8 mouse cellular contexts compared by ENCODE assay signal in genomic region chr9:32158837-32159543, GRCm38 (mm10). TPM values are rescaled to one million over a fixed set of nuclear protein-coding genes. Genes with fewer than 3 reads are reported as not detected.
A peak's percentile ranks its signal among the peaks of the same experiment; 100 is the strongest.
DNase-seq lines count a peak whose midpoint lies in the region; ATAC-seq and TF ChIP-seq lines count a peak whose summit lies in the region.

No protein-coding gene starts in this region.

- peak; percentile 78 for TF ChIP-seq CTCF in ES-Bruce4 (IDR thresholded peaks at IDR 0.05; ENCODE audit: low read depth, low read length)
- TF ChIP-seq CTCF in bone marrow macrophage, adult 2 months (IDR thresholded peaks at IDR 0.05; ENCODE audit: low read depth, low read length), result peak; percentile 61

- peak; percentile 77 for ATAC-seq in erythroblast, adult 5-6 weeks (replicated peaks; ENCODE audit: low FRiP score, poor library complexity, severe bottlenecking)
- ATAC-seq in hindbrain, embryonic 12.5 days (ENCODE audit: low FRiP score), result peak; percentile 69

- no peaks in the 10 kb centered on the region for H3K4me1 ChIP-seq in ES-Bruce4 (ENCODE audit: control insufficient read depth, insufficient read depth, low read length)
- no peaks in the 10 kb centered on the region for H3K4me1 ChIP-seq in bone marrow macrophage, adult 2 months (ENCODE audit: control insufficient read depth, insufficient read depth, low read length)
- H3K4me1 ChIP-seq in hindbrain, embryonic 12.5 days, result no peaks in the 10 kb centered on the region

- H3K4me3 ChIP-seq in ES-Bruce4 (ENCODE audit: low read depth, low read length), result no peak overlapping the region
- H3K4me3 ChIP-seq in bone marrow macrophage, adult 2 months (ENCODE audit: insufficient read depth, low read length), result no peak overlapping the region
- no peak overlapping the region for H3K4me3 ChIP-seq in hindbrain, embryonic 12.5 days

- no peaks in the 10 kb centered on the region for H3K27me3 ChIP-seq in ES-Bruce4 (ENCODE audit: control insufficient read depth, insufficient read depth, low read length, poor library complexity, severe bottlenecking)
- no peaks in the 10 kb centered on the region for H3K27me3 ChIP-seq in hindbrain, embryonic 12.5 days

- no peak for TF ChIP-seq EP300 in ES-Bruce4 (IDR thresholded peaks at IDR 0.05; ENCODE audit: insufficient read depth, low read depth, low read length)

- no peak overlapping the region for H3K9ac ChIP-seq in ES-Bruce4 (ENCODE audit: low read depth, poor library complexity, severe bottlenecking)
- H3K9ac ChIP-seq in hindbrain, embryonic 12.5 days, result no peak overlapping the region

- H3K9me3 ChIP-seq in ES-Bruce4 (replicated peaks; ENCODE audit: control insufficient read depth, insufficient read depth, low read length, poor library complexity, severe bottlenecking), result no peaks in the 10 kb centered on the region
- no peaks in the 10 kb centered on the region for H3K9me3 ChIP-seq in hindbrain, embryonic 12.5 days (replicated peaks)

- WGBS in hindbrain, embryonic 12.5 days, result 25% methylated on average over 3 of the region's 3 CpGs

- no peak for TF ChIP-seq POLR2A in ES-Bruce4 (IDR thresholded peaks at IDR 0.05; ENCODE audit: insufficient read depth, low read length)
- TF ChIP-seq POLR2A in bone marrow macrophage, adult 2 months (IDR thresholded peaks at IDR 0.05; ENCODE audit: borderline replicate concordance, low read depth, low read length), result no peak

- H3K27ac ChIP-seq in ES-Bruce4 (ENCODE audit: insufficient read depth, low read length), result no peak overlapping the region
- no peak overlapping the region for H3K27ac ChIP-seq in bone marrow macrophage, adult 2 months (ENCODE audit: insufficient read depth, low read depth, low read length)
- H3K27ac ChIP-seq in hindbrain, embryonic 12.5 days, result no peak overlapping the region

- H3K4me2 ChIP-seq in hindbrain, embryonic 12.5 days (replicated peaks), result no peak overlapping the region

- peak; percentile 17 for DNase-seq in layer of hippocampus, adult 9-11 months
- peak; percentile 77 for DNase-seq in lung, postnatal 14 days
- peak; percentile 69 to 79 for DNase-seq in right cerebral cortex, adult 2 months (ENCODE audit: low spot score in 2 of 2)
- DNase-seq in urinary bladder, postnatal 25 days (ENCODE audit: low spot score), result peak; percentile 76

- no peaks in the 10 kb centered on the region for H3K36me3 ChIP-seq in ES-Bruce4 (ENCODE audit: control insufficient read depth, insufficient read depth, low read length, poor library complexity, severe bottlenecking)
- no peaks in the 10 kb centered on the region for H3K36me3 ChIP-seq in hindbrain, embryonic 12.5 days

RNA-seq across cellular contexts. Expression of gene Arhgap32, which starts 43.1 kb away (rescaled TPM):
- 59.2 and 64.2 TPM in 2 replicates for polyA plus RNA-seq in ES-Bruce4 (2011; ENCODE audit: insufficient read depth, insufficient read length, low read depth, missing spikeins)
- polyA plus RNA-seq in bone marrow macrophage, adult 2 months (2012; ENCODE audit: insufficient read depth, insufficient read length, missing spikeins), result 0.23 and 0.43 TPM in 2 replicates
- 1.0 and 1.9 TPM in 2 replicates for total RNA-seq in erythroblast, adult 5-6 weeks (2015; ENCODE audit: low replicate concordance)
- 1.1 and 1.3 TPM in 2 replicates for total RNA-seq in erythroblast, adult 5-6 weeks (2017; ENCODE audit: low replicate concordance)
- polyA plus RNA-seq in hindbrain, embryonic 12.5 days (2016; fragmentation: Nextera tagmentation; extraction: Ambion mirVana), result 7.3 and 7.6 TPM in 2 replicates

Comparison
In these comparisons a context has a peak if more than half of its experiments do, and no peak if none do; other contexts are left out.
1. DNase-seq: peak in every context shown above with its lines; median percentile 77 in lung, postnatal 14 days; 76 in urinary bladder, postnatal 25 days; 74 in right cerebral cortex, adult 2 months; 17 in layer of hippocampus, adult 9-11 months.